Mouse (Mus musculus) cerebellum, postnatal 14 days (tissue): ENCODE data around the gene Adgrl2.
A peak's percentile ranks its signal among the peaks of the same experiment; 100 is the strongest.

Source experiments
- DNase-seq, 2 experiments: peaks; one replicate each; pipeline ENCODE4 v3.0.0; 2021; ENCODE audit warnings: mixed read lengths in 2 of 2

Adgrl2 gene

GRCm38 (mm10) chr3:148990531-148991003 lies at the start of gene Adgrl2:
Adgrl2 (minus strand) TSS chr3:148990555.
- peak in 1 of 2 experiments; percentile 17 for DNase-seq

- no peak for DNase-seq
These were observed 48.4 kb upstream of the Adgrl2 start for GRCm38 (mm10) chr3:149038771-149039170.

- DNase-seq = peak in 1 of 2 experiments; percentile 9
These were observed 29.6 kb upstream of the Adgrl2 start for GRCm38 (mm10) chr3:149019925-149020324.

GRCm38 (mm10) chr3:149009311-149009710 lies 19.0 kb upstream of the Adgrl2 start:
- no peak for DNase-seq

- DNase-seq = no peak
These were observed 18.3 kb upstream of the Adgrl2 start for GRCm38 (mm10) chr3:149008634-149009023.

- no peak for DNase-seq
These were observed 17.7 kb upstream of the Adgrl2 start for GRCm38 (mm10) chr3:149007860-149008633.

GRCm38 (mm10) chr3:149001364-149001763 lies 11.0 kb upstream of the Adgrl2 start:
- no peak for DNase-seq

- no peak for DNase-seq
These were observed 8.3 kb upstream of the Adgrl2 start for GRCm38 (mm10) chr3:148998661-148999060.

- no peak for DNase-seq
These were observed 701 bp upstream of the Adgrl2 start for GRCm38 (mm10) chr3:148991056-148991455.

GRCm38 (mm10) chr3:148989818-148990530 lies 381 bp downstream of the Adgrl2 start:
- DNase-seq = peak; percentile 48 to 62

- peak; percentile 83 to 86 for DNase-seq
These were observed 1.1 kb downstream of the Adgrl2 start for GRCm38 (mm10) chr3:148988996-148989817.

GRCm38 (mm10) chr3:148988293-148988995 lies 1.9 kb downstream of the Adgrl2 start:
- peak; percentile 51 to 57 for DNase-seq

- DNase-seq = peak; percentile 78 to 79
These were observed 2.6 kb downstream of the Adgrl2 start for GRCm38 (mm10) chr3:148987591-148988292.

- DNase-seq = peak in 1 of 2 experiments; percentile 22
These were observed 3.3 kb downstream of the Adgrl2 start for GRCm38 (mm10) chr3:148986894-148987590.

GRCm38 (mm10) chr3:148986296-148986893 lies 4.0 kb downstream of the Adgrl2 start:
- DNase-seq = no peak

GRCm38 (mm10) chr3:148984326-148984725 lies 6.0 kb downstream of the Adgrl2 start:
- DNase-seq = no peak

- no peak for DNase-seq
These were observed 8.0 kb downstream of the Adgrl2 start for GRCm38 (mm10) chr3:148982370-148982769.

- DNase-seq = no peak
These were observed 8.6 kb downstream of the Adgrl2 start for GRCm38 (mm10) chr3:148981776-148982175.

- DNase-seq = peak; percentile 27 to 44
These were observed 11.8 kb downstream of the Adgrl2 start for GRCm38 (mm10) chr3:148978541-148978940.

GRCm38 (mm10) chr3:148977838-148978237 lies 12.5 kb downstream of the Adgrl2 start:
- DNase-seq = no peak

- DNase-seq = peak; percentile 44 to 47
These were observed 13.2 kb downstream of the Adgrl2 start for GRCm38 (mm10) chr3:148977124-148977529.
